17 mouse cellular contexts compared by ENCODE assay signal in the genomic region with DNA sequence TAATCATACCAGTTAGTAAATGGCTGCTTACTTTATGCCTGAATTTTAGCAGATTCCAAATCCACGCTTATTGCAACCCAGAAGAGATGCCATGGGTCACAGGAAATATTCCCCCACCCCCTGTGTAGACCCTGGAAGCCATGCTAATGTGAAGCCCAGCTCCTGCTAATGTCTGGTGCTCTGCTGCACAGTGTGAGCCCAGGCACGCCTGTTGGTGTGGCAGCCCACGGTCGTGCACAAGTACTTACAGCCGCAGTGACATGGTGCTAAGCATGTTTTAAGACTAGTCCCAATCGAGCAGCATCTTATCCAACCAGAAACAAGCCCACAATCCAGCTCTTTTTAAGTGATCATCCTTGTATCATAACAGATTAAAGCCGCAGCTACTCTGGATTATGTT.
"Had no signal": no experiment of that assay in that cellular context is flagged by ENCODE, and none has a peak within 500 bp of the region (broad histone marks: within the 10 kb centered on the region; RNA-seq: fewer than 3 reads in every experiment).

No protein-coding gene starts in this region.

- H3K4me3 ChIP-seq: layer of hippocampus, adult 2 months; limb, embryonic 10.5 days; limb, embryonic 13.5 days; liver, embryonic 13.5 days; midbrain, embryonic 10.5 days had no signal

- H3K4me2 ChIP-seq: limb, embryonic 13.5 days; liver, embryonic 13.5 days had no signal

- H3K36me3 ChIP-seq: limb, embryonic 10.5 days; limb, embryonic 13.5 days; liver, embryonic 13.5 days; midbrain, embryonic 10.5 days had no signal

- H3K27me3 ChIP-seq: limb, embryonic 13.5 days; liver, embryonic 13.5 days had no signal

- H3K9me3 ChIP-seq: limb, embryonic 10.5 days; limb, embryonic 13.5 days; liver, embryonic 13.5 days; midbrain, embryonic 10.5 days had no signal

- H3K27ac ChIP-seq: kidney, postnatal 0 days; layer of hippocampus, adult 2 months; limb, embryonic 10.5 days; limb, embryonic 13.5 days; liver, embryonic 13.5 days; midbrain, embryonic 10.5 days had no signal

- H3K4me1 ChIP-seq: limb, embryonic 10.5 days; limb, embryonic 13.5 days; liver, embryonic 13.5 days had no signal

- ATAC-seq: intestine, postnatal 0 days had no signal

- DNase-seq: kidney, adult 2 months; kidney, postnatal 25 days; layer of hippocampus, adult 9-11 months; layer of hippocampus, postnatal 36 days; liver; liver, embryonic 13.5 days; lung, adult 2 months; lung, postnatal 14 days; lung, postnatal 4 days; thymus, adult 18-20 months; thymus, postnatal 36 days had no signal

- H3K9ac ChIP-seq: limb, embryonic 13.5 days; liver, embryonic 13.5 days had no signal
